Mouse (Mus musculus): ENCODE data around the gene Frs3. TPM values are rescaled to one million over a fixed set of nuclear protein-coding genes. Genes with fewer than 3 reads are reported as not detected.

Frs3 gene
- total and polyA plus RNA-seq, 3 experiments = 4.8 to 10.8 (median 5.2) TPM

GRCm38 (mm10) chr17:47671988-47672310 lies 16.9 kb upstream of the Frs3 start:
- intact Hi-C loops (cut with DNase I) = loop anchor here (10.0 kb wide), 1 partner anchor 157 kb away; no protein-coding TSS in a partner anchor
- 48% methylated on average over 14 of the region's 14 CpGs for WGBS
- Histone ChIP-seq H3K4me3 (peak overlapping the region; percentile 38), H3K36me3 (ENCODE audit: control insufficient read depth, insufficient read depth, low read length) (no peaks in the 10 kb centered on the region), H3K9ac (ENCODE audit: low read depth, low read length) (peak overlapping the region; percentile 58), H3K27ac (no peak overlapping the region; the same call in 1 of the 2 replicates), H3K79me2 (replicated peaks; ENCODE audit: control insufficient read depth, insufficient read depth, low read length) (no peaks in the 10 kb centered on the region), H3K4me1 (ENCODE audit: control insufficient read depth, insufficient read depth, low read length) (no peaks in the 10 kb centered on the region; the same call in 1 of the 2 replicates), H3K27me3 (ENCODE audit: control insufficient read depth, insufficient read depth, low read length) (no peaks in the 10 kb centered on the region)
- TF ChIP-seq CTCF (IDR thresholded peaks at IDR 0.05) (no peak), POLR2A (IDR thresholded peaks at IDR 0.05; ENCODE audit: insufficient read depth, low read depth, low read length) (no peak)
- DNase-seq = no peak

GRCm38 (mm10) chr17:47672311-47673111 lies 16.3 kb upstream of the Frs3 start:
- intact Hi-C loops (cut with DNase I) = loop anchor here (10.0 kb wide), 1 partner anchor 158 kb away; no protein-coding TSS in a partner anchor
- Histone ChIP-seq H3K36me3 (ENCODE audit: control insufficient read depth, insufficient read depth, low read length) (no peaks in the 10 kb centered on the region), H3K9ac (ENCODE audit: low read depth, low read length) (peak overlapping the region; percentile 70), H3K79me2 (replicated peaks; ENCODE audit: control insufficient read depth, insufficient read depth, low read length) (no peaks in the 10 kb centered on the region), H3K4me1 (ENCODE audit: control insufficient read depth, insufficient read depth, low read length) (no peaks in the 10 kb centered on the region; the same call in 1 of the 2 replicates), H3K4me3 (peak overlapping the region; percentile 38), H3K27me3 (ENCODE audit: control insufficient read depth, insufficient read depth, low read length) (no peaks in the 10 kb centered on the region), H3K27ac (no peak overlapping the region; the same call in 1 of the 2 replicates)
- DNase-seq = peak; percentile 75 to 82
- peak; percentile 51 for TF ChIP-seq CTCF (IDR thresholded peaks at IDR 0.05)
- no peak for TF ChIP-seq EP300 (IDR thresholded peaks at IDR 0.05; ENCODE audit: insufficient read depth, low read depth, low read length)
- 11% methylated on average over 68 of the region's 68 CpGs for WGBS

GRCm38 (mm10) chr17:47676581-47676980 lies 12.2 kb upstream of the Frs3 start:
- DNase-seq = peak; percentile 63 to 79
- Histone ChIP-seq H3K4me3 (no peak overlapping the region), H3K27ac (peak overlapping the region; percentile 30; the same call in 1 of the 2 replicates), H3K4me1 (ENCODE audit: control insufficient read depth, insufficient read depth, low read length) (no peaks in the 10 kb centered on the region; the same call in 1 of the 2 replicates), H3K27me3 (ENCODE audit: control insufficient read depth, insufficient read depth, low read length) (no peaks in the 10 kb centered on the region), H3K36me3 (ENCODE audit: control insufficient read depth, insufficient read depth, low read length) (no peaks in the 10 kb centered on the region), H3K79me2 (replicated peaks; ENCODE audit: control insufficient read depth, insufficient read depth, low read length) (no peaks in the 10 kb centered on the region), H3K9ac (ENCODE audit: low read depth, low read length) (no peak overlapping the region)
- 15% methylated on average over 9 of the region's 9 CpGs for WGBS
- intact Hi-C loops (cut with DNase I) = loop anchor here (1.0 to 10.0 kb wide), 3 partner anchors 62 to 203 kb away; no protein-coding TSS in a partner anchor
- TF ChIP-seq POLR2A (IDR thresholded peaks at IDR 0.05; ENCODE audit: insufficient read depth, low read depth, low read length) = no peak
- TF ChIP-seq EP300 (IDR thresholded peaks at IDR 0.05; ENCODE audit: insufficient read depth, low read depth, low read length) = peak; percentile 44; the same call in 1 of the 2 replicates
- TF ChIP-seq CTCF (IDR thresholded peaks at IDR 0.05) = no peak; the same call in 1 of the 2 replicates

- Histone ChIP-seq H3K79me2 (replicated peaks; ENCODE audit: control insufficient read depth, insufficient read depth, low read length) (no peaks in the 10 kb centered on the region), H3K36me3 (ENCODE audit: control insufficient read depth, insufficient read depth, low read length) (no peaks in the 10 kb centered on the region), H3K4me1 (ENCODE audit: control insufficient read depth, insufficient read depth, low read length) (no peaks in the 10 kb centered on the region), H3K4me3 (no peak overlapping the region), H3K27me3 (ENCODE audit: control insufficient read depth, insufficient read depth, low read length) (no peaks in the 10 kb centered on the region), H3K27ac (no peak overlapping the region), H3K9ac (ENCODE audit: low read depth, low read length) (no peak overlapping the region)
- intact Hi-C loops (cut with DNase I) = loop anchor here (10.0 kb wide), 1 partner anchor 163 kb away; no protein-coding TSS in a partner anchor
- WGBS = 93% methylated on average over 5 of the region's 5 CpGs
- DNase-seq = no peak
- TF ChIP-seq POLR2A (IDR thresholded peaks at IDR 0.05; ENCODE audit: insufficient read depth, low read depth, low read length) (no peak), EP300 (IDR thresholded peaks at IDR 0.05; ENCODE audit: insufficient read depth, low read depth, low read length) (no peak), CTCF (IDR thresholded peaks at IDR 0.05) (no peak)
Observed at GRCm38 (mm10) chr17:47678238-47678637, 10.6 kb upstream of the Frs3 start.

GRCm38 (mm10) chr17:47678702-47679101 lies 10.1 kb upstream of the Frs3 start:
- no peak overlapping the region for H3K27ac ChIP-seq
- 87% methylated on average over 5 of the region's 5 CpGs for WGBS
- intact Hi-C loops (cut with DNase I) = loop anchor here (10.0 kb wide), 1 partner anchor 164 kb away; no protein-coding TSS in a partner anchor
- no peak for TF ChIP-seq EP300 (IDR thresholded peaks at IDR 0.05; ENCODE audit: insufficient read depth, low read depth, low read length)
- no peak for TF ChIP-seq POLR2A (IDR thresholded peaks at IDR 0.05; ENCODE audit: insufficient read depth, low read depth, low read length)
- TF ChIP-seq CTCF (IDR thresholded peaks at IDR 0.05) = no peak
- H3K4me3 ChIP-seq = no peak overlapping the region
- H3K36me3 ChIP-seq (ENCODE audit: control insufficient read depth, insufficient read depth, low read length) = no peaks in the 10 kb centered on the region
- H3K79me2 ChIP-seq (replicated peaks; ENCODE audit: control insufficient read depth, insufficient read depth, low read length) = no peaks in the 10 kb centered on the region
- no peak for DNase-seq
- no peak overlapping the region for H3K9ac ChIP-seq (ENCODE audit: low read depth, low read length)
- H3K27me3 ChIP-seq (ENCODE audit: control insufficient read depth, insufficient read depth, low read length) = no peaks in the 10 kb centered on the region
- no peaks in the 10 kb centered on the region for H3K4me1 ChIP-seq (ENCODE audit: control insufficient read depth, insufficient read depth, low read length)

- TF ChIP-seq CTCF (IDR thresholded peaks at IDR 0.05) = no peak
- no peak for TF ChIP-seq POLR2A (IDR thresholded peaks at IDR 0.05; ENCODE audit: insufficient read depth, low read depth, low read length)
- no peak for TF ChIP-seq EP300 (IDR thresholded peaks at IDR 0.05; ENCODE audit: insufficient read depth, low read depth, low read length)
- intact Hi-C loops (cut with DNase I) = no loop called here
Observed at GRCm38 (mm10) chr17:47682836-47683235, 6.0 kb upstream of the Frs3 start.

More at GRCm38 (mm10) chr17:47682836-47683235, 6.0 kb upstream of the Frs3 start:
- Histone ChIP-seq H3K9ac (ENCODE audit: low read depth, low read length) (no peak overlapping the region), H3K27me3 (ENCODE audit: control insufficient read depth, insufficient read depth, low read length) (no peaks in the 10 kb centered on the region), H3K4me3 (no peak overlapping the region), H3K79me2 (replicated peaks; ENCODE audit: control insufficient read depth, insufficient read depth, low read length) (no peaks in the 10 kb centered on the region), H3K27ac (no peak overlapping the region), H3K4me1 (ENCODE audit: control insufficient read depth, insufficient read depth, low read length) (no peaks in the 10 kb centered on the region), H3K36me3 (ENCODE audit: control insufficient read depth, insufficient read depth, low read length) (no peaks in the 10 kb centered on the region)
- DNase-seq = no peak
- WGBS = 79% methylated on average over 4 of the region's 4 CpGs

All from heart, adult 2 months (tissue).